Mouse (Mus musculus) cerebellum, adult 8-10 months (tissue): ENCODE data around the gene Arhgef33.
"Not testable (repeated sequence)": the region's sequence is repeated elsewhere in the genome, so short reads cannot be mapped to it uniquely, and the experiment has no call there.

ENCODE experiments used
- DNase-seq: peaks from one replicate; pipeline ENCODE4 v3.0.0; 2022

Arhgef33 gene

DNA sequence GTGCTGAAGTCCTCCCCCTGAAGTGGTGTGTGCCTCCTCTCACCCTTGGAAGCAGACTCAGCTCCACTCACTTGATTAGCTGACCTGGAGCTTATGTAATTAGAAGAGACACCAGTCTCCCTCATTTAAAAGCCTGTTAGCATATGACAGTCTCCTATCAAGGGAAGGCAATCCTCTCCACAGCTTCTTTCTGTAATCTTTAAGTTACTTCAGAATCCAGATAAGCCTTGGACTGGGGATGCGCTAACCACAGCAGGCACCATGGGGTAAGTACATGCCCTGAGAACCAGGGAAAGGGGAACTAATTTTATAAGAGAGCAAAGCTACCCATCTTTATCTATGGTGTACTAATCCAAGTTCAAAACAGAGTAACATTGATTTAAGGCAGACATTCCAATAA, at the start of gene Arhgef33:
Gene Arhgef33, plus strand, starts transcription at position 157 of the 400 bp plus-strand sequence.
- DNase-seq = no peak

DNA sequence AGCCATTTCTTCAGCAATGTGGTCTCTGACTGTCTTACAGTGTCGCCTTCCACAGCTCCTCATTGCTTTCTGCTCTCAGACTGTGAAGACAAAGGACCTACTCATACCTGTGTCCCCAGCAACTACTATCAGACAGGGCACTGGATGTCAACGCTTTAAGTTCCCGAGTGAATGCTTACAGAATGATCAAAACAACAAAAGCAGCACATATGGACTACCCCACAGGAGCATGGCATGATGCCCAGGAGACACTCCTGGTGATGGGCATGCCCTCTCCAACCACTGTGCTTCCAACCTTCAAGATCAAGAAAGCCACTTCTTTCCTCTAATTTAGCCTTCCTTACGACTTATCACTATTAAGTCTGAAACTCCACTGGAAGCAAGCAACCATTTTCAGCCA, 40.1 kb upstream of the Arhgef33 start:
- DNase-seq = peak; percentile 54

DNA sequence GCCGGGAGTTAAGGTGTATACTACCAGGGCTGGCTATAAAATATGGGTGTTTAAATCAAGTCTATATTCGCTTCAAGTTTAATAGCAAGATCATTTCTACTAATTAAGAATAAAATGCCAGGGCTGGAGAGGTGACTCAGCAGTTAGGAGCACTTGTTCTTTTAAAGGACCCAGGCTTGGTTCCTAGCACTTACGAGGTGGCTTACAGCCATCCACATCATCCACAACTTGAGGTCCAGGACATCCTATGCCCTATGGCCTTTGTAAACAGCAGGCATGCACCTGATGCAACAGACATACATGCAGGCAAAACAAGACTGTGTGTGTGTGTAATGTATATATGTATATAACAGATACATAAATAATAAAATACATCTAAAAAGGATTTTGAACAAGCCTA, 39.1 kb upstream of the Arhgef33 start:
- DNase-seq = no peak

DNA sequence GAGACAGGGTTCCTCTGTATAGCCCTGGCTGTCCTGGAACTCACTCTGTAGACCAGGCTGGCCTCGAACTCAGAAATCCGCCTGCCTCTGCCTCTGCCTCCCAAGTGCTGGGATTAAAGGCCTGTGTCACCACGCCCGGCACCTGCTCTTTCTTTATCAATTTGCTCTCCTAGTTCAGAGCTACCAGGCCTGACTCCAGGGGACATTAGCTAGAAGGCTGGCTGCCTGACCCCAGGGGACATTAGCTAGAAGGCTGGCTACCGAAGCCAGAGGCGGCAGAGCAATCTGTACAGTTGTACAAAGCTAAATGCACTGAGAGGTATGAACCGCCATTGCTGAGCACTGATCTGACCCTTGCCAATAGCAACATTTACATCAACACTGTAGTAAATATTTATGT, 36.6 kb upstream of the Arhgef33 start:
- DNase-seq = not testable (repeated sequence)

DNA sequence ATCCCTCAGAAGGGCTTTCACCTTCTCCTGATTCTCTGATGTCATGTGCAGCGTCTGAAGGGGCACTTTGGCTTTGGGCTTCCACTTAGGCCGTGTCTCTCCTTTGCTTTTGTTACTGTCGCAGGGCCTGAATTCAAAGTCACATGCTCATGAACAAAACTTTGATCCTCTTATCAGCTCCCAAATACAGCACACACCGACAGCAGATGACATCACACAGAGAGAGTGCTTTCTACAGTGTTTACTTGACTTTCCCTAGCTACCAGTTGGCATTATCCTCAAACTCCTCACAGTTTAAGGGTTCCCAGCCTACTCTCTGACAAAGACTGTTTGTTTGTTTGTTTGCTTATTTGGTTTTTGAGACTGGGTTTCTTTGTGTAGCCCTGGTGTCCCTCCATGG, 29.0 kb upstream of the Arhgef33 start:
- no peak for DNase-seq

DNA sequence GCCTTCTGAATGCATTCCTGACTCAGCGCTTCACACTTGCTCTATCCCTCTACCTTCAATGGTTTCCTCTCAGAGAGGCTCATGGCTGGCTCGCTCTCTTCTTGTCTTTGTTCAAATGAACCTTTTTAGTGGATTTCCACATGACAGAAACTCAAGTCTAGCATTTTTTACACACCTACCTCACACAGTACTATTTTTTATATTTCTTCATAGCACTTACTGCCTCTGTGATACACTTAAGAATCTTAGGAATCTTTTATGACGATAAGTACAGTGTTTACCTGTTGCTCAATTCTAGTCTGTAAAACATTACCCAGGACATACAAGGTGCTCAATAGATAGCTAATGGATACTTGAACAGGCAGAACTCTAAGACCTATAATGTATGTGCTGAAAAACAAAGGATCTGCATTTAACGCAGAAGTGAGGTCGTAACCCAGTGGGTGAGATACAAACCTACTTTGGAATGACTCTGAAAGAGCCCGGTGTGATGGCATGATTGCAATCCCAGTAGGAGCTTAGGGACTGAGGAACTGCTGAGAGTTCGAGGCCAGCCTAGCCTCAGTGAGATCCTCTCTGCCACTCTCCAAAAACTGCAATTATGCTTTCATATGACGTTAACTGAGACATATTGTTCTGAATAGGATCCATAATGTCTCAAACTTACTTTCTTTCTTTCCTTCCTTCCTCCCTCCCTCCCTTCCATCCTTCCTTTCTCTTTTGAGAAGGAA, 27.7 kb upstream of the Arhgef33 start:
- no peak for DNase-seq

DNA sequence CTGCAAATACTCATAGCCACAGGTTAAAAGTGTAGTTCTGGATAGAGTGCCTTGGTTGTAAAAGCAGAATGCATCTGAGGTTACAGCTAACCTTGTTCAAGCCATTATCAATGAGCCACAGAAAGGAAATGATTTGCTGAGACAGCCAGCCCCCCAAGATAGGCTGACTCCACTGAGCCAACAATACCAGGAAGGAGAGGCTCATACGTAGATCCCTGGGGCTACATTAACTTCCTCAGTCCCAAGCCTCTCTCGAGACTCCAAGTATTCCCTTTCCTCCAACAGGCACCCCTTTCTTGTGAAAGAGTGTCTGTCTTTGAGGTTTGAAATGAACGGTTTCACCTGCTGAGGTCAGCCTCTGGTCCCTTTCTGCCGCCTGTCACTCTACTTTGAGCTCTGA, 22.8 kb upstream of the Arhgef33 start:
- no peak for DNase-seq

DNA sequence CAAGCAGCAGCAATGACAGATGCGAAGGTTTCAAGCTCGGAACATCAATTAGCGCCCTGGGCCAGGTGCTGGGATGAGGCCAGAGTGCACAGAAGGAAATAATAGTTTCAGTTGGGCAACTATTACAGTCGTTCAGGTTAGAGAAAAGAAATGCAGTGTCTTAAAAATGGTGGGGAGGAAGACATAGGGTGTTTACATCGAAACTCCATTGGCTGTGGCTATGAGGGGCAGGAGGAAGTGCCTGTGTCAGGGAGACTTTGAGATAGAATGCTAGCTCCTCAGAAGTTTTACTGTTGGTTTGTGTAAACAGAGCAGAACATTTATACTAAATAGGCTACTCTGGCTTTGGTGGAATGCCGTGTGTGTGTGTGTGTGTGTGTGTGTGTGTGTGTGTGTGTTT, 19.2 kb upstream of the Arhgef33 start:
- no peak for DNase-seq

DNA sequence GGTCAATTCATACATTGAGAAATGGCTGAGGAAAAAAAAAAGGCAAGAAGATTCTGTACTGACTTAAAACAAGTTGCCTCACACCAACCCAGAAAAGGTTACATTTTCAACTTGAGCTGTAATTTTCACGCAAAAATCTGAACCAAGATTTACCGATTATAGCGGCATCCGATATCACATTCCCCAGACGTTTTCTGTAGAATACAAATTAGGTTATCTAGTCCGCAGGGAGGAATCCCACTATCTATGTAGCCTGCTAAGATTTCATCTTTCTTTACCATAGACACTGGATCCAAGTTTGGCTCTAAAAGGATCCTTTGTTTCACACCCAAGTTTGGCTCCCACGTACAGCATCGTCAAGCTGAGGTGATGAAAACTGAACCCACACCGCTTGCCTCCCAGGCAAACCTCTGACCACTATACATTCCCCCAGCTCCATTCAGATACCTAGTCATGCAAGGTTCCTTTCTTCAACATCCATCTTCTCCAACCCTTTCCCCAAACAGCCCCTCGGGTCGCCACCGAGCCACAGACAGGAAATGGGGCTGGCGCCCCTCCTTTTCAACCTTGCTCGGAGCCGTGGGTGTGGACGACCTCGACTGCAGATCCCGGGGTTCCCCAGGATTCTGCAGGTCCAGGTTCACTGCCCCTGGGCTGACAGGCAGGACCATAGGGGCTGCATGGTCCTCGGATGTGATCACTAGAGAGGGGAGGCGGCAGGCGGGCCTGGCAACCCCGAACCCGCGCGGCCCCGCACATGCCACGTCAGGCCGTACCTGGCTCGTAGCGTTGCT, 17.7 kb upstream of the Arhgef33 start:
- no peak for DNase-seq

DNA sequence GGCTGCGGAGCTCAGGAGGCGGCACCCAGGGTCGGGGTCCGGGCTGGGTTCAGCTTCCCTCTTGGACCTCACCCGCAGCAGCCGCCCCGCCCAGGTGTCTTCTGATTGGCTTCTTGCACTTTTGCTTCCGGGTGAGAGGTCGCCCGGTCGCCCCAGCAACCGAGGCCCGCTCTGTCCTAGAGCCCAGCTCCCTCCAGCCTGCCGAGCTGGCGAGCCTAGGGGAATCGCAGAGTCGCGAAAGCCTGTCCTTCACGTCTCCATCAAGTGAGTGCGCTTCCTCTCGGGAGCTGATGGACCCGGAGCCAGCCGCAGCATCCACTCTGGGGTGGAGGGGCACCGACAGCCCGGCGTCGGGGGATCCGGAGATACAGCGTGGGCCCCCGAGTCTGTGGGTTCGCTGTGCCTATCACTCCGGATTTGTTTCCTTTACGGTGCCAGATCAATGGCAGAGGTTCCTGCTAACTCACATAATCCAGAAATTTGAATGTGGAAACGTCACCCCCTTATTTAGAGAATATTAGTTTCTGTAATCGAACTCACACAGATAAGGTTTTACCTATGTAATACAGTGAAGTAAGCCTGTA, 17.0 kb upstream of the Arhgef33 start, which contains the start of the genes Morn2 and Dhx57:
Gene Morn2, plus strand, starts transcription at position 130 of the 584 bp plus-strand sequence.
Gene Dhx57, minus strand, starts transcription at position 403 of the 584 bp plus-strand sequence.
- DNase-seq = peak; percentile 97

DNA sequence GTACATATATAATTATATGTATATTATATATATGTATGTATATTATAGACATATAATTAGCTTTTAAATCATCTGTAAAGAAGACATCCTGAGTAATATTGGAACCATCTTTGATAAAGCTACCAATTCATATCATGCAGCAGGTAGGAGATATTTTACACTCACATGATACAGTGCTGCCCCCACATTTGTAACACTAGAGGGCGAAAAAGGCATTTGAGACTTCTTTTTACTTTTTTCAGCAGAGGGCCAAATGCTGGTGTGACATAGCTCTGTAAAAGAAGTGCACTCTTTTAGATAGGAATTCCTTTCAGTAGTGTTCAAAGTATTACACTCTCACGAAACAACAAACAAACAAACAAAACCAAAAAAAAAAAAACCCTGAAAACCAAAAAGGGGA, 16.1 kb upstream of the Arhgef33 start:
- DNase-seq = no peak

DNA sequence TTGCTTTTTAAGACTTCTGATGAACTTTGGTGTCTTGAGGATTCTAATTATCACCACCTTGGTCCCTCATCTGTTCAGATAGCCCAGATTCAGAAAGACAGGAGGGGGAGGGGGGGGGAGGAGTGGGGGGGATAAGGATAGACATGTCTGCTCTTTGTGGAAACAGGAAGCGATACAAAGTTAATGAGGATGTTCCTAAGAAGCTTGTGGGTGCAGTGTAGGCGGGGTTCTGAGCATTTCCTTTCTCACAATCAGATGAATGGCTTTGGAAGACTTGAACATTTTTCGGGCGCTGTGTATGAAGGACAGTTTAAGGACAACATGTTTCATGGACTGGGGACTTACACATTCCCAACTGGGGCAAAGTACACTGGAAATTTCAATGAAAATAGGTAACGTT, 11.9 kb upstream of the Arhgef33 start:
- DNase-seq = no peak

DNA sequence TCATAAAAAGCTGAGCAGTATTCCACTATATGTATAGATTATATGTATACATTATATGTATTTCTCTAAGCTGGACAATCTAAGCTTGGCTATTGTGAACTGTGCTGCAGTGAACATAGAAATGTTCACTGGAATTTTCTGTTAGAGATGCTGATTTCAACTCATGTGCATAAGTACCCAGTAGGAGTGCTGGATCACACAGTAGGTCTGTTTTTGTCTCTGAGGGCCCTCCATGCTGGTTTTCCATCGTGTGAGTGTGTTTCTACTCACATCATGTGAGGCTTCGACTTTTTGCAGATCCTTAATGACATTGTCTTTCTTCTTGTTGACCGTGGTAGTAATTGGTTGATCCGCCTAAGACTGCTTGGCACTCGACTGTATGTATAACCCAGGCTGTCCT, 8.4 kb upstream of the Arhgef33 start:
- no peak for DNase-seq

DNA sequence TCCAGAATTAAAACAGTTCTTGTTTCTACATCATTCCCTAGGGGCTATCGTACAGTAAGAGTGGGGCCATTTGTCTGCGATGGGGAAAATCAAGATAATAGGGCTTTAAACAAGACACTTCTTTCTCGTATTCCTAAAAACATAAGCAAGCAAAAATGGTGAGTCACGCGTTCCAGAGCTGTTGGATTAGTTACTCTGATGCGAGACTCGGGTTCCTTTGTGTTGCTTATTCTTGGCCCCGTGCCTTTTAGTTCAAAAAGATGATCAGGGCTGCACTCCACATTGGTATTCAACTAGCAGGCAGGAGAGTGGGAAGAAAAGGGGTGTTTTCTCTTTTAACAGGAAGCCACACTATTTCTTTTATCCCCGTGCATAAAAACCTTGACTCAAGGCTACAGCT, 4.6 kb downstream of the Arhgef33 start:
- DNase-seq = no peak

DNA sequence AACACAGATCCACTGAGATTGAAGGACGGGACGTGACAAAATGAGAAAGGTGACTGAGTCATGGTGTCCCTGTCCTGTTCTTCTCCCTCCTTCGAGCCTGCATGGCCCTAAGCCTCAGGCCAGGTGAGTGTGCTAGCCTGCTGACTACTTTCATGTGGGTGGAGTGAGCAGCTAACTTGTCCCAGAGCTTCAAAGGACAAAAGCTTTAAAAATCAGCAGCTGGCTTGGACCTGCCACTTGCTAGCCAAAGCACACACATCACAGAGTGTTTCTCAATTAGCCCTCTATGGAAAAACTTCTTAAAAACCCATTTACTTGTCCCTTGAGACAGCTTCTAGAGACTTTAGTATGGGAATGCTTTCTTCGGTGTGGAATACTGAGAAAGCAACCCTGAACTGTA, 5.2 kb downstream of the Arhgef33 start:
- no peak for DNase-seq

DNA sequence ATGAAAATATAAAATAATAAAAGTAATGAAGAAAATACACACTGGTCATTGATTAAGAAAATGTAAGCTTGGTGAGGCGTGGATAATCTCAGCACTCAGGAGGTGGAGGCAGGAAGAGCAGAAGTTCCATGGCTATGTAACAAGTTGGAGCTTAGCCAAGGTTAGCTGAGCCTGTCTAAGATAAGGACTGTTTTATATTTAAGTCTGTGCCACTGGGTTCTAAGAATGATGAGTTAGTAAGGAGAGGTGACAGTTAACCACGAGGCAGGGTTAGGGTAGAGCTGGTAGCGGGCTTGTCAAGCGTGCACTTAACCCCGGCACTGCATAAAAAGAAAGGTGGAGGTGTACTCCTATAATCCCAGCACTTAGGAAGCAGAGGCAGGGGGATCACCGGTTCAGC, 15.0 kb downstream of the Arhgef33 start:
- DNase-seq = no peak

DNA sequence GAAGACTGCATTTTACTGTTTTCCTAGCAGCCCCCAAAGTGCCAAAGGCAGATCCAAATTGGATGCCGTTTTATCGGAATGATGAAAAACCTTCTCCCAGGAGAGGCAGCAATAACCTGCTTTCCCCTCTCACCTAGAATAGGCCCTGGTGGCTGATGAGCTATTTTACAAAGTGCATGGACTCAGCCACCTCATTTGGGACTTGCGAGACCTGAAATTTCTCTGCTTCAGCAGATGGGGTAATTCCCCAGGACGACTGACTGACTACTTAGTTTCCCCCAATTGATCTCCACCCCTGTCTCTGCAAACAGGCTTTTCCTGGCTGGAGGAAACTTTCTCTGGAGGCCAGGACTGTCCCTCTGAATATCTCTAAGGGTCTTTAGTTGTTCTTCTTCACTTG, 15.8 kb downstream of the Arhgef33 start:
- DNase-seq = no peak

DNA sequence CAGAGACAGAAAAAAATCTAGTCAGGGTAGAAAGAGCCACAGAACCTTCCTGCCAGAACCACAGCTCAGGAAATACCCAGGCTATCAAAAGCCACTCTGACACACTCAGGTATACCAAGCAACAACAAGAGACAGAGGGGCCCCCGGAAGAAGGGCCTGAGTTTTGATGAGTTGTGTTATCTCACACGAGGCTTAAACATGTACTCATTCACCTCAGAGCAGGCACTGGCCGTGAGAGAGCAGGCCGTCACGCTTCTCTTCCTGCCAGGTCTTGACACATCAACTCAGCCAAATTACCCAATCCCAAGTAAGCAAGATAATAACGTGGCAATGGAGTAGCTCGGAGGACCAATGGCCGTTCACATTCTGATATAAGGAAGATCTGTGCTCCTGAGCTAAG, 16.5 kb downstream of the Arhgef33 start:
- no peak for DNase-seq

DNA sequence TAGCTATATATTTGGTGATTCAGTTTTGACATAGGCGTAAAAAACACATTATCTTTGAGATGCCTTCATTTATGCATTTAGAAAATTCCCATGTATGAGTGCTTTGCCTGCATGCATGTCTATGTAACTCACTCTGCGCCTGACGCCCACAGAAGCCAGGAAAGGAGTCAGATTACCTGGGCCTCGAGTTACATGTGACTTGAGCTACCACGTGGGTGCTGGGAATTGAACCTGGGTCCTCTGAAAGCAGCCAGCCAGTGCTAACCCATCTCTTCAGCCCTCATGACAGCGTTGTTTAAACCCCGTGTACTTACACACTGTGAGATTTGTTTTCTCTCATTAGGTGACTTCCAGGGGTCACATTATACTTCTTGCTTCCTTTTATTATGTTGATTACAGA, 17.3 kb downstream of the Arhgef33 start:
- no peak for DNase-seq

DNA sequence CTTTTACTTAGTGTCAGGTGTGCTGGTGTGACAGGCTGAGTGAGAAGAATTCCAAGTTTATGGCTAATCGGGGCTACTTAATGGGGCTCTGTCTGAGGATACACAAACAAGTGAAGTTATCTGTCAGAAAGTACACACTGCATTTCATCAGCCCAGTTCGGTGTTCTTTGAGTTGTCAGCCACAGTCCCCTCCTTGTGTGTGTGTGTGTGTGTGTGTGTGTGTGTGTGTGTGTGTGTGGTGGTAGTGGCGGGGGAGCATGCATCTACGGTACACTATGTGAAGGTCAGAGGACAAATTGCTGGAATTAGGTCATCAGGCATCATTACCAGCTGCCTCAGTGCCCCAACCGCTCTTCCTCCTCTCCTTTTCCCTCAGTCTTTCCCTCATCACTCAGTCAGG, 18.2 kb downstream of the Arhgef33 start:
- DNase-seq = no peak

DNA sequence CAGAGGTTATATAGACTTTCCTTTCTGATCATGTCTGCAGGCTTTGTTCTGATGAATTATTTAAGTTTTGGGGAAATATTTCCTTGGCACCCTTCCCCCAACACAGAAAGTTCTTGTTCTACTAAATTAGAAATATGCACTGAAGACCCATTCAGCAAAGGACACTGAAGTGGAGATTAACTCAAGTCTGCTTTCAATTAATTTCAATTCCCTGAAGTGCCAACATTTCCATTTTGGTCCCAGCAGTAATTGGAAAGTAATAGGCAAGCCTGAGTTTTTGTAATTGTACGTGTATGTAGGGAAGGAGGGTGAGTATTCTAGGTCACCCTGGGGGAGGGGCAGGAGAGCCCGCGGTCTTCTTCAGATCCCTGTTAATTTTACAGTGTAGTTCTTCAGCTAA, 19.2 kb downstream of the Arhgef33 start:
- DNase-seq = no peak

DNA sequence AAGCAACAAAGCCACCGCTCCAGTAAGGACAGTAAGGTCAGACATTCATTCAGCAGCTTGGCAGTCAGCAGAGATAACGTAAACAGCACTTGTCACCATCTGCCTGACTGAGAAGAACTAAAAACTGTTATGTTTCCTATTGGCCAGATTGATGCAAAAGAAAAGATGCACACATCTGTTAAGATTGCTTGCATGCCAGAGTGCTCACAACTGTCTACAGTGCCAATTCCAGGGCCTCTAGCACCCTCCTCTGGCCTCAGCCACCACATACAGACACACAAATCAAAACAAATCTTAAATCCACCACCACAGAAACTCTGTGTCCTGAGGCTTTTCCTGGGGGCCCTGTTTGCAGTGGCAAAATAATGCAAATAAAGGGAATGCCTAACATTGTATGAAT, 25.2 kb downstream of the Arhgef33 start:
- DNase-seq = no peak

DNA sequence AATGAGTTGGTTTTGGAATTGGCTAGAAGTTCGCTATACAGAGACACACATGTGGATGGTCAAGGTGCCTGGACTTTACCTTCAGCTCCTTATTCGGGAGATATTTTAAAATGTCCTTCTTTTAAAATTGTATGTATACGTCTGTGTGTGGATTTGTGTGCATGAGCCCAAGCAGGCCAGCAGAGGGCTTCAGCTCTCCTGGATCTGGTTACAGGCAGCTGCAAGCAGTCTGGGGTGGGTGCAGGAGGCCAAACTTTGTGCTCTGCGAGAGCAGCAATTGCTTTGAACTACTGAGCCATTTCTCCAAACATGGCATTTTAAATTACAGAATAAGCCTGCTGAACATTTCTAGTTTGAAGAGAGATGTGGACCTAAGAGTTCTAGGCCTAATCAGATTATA, 38.1 kb downstream of the Arhgef33 start:
- no peak for DNase-seq

DNA sequence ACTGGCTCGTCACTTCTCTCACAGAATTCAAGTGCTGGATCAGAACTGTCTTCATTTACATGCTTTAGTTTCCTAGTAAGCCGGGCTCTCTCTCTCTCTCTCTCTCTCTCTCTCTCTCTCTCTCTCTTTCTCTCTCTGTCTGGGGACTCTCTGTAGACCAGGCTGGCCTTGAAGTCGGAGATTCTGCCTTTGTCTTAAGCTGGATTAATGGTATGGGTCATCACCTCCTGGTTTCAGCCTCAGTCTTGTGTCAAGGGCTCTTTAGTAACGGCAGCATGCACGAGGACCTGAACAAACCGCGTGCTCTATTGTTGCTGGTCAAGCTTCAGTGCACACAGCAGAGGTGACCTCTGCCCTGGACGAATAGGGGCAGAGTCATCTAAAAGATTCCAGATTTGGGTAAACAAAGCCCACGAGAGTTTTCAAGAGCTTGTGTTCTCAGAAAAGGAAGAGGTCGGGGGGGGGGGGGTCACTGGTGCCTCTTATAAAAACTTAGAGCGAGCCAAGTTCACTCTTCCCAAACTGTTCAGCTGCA, 39.5 kb downstream of the Arhgef33 start:
- no peak for DNase-seq
